Mouse (Mus musculus): ENCODE measurements around the gene Inpp4a. TPM values are rescaled to one million over a fixed set of nuclear protein-coding genes. Genes with fewer than 3 reads are reported as not detected.

The Inpp4a gene
- polyA plus RNA-seq, 1 experiment from 2014 or later: 17.8 TPM

GRCm38 (mm10) chr1:37314338-37314737 lies 14.7 kb downstream of the Inpp4a start:
- 26% methylated on average over 7 of the region's 7 CpGs for WGBS
- no peak overlapping the region for H3K9ac ChIP-seq (ENCODE audit: low read depth, low read length)
- H3K27ac ChIP-seq (ENCODE audit: low read depth, low read length): no peak overlapping the region
- H3K36me3 ChIP-seq (ENCODE audit: control insufficient read depth, insufficient read depth, low read length): no peaks in the 10 kb centered on the region
- H3K4me3 ChIP-seq (ENCODE audit: low read length): no peak overlapping the region
- ATAC-seq (ENCODE audit: low FRiP score, low TSS enrichment): no peak
- H3K4me2 ChIP-seq (replicated peaks; ENCODE audit: low read depth, low read length): no peak overlapping the region
- H3K27me3 ChIP-seq (ENCODE audit: control insufficient read depth, insufficient read depth, low read length): no peaks in the 10 kb centered on the region
- H3K4me1 ChIP-seq (ENCODE audit: control insufficient read depth, insufficient read depth, low read length): peaks cover 8% of the 10 kb centered on the region; the same call in 1 of the 2 replicates
- H3K9me3 ChIP-seq (ENCODE audit: control insufficient read depth, low read length): no peaks in the 10 kb centered on the region

DNA sequence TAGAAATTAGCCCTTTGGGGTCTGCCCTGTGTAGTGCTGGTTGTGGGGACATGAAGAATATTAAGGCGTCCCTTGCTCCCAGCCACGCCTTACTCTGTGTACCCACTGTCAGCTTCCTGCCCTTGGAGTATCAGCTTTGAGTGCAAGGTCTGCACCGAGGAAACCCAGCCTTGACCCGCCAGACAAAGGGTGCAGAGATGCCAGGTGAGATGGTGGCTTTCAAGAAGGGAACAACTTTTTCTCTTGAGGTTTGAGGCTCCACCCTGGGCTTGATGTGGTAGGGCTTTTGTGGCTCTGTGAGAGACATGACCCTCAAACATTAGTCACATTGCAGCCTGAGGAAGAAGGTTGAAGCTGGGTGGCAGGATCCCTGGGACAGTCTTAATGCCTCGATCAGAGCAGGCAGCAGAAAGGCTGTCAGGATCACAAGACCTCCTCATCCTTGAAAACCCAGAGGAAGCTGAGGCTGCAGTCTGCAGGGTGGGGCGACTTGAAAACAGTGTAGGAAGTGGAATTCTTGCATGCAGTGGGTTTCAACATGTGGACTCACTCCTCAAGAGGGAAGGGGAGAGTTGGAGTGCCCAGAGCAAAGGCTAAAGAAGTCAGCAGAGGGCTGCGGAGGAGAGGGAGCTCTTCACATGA lies 18.1 kb downstream of the Inpp4a start:
- Histone ChIP-seq H3K4me3 (ENCODE audit: low read length) (no peak overlapping the region), H3K4me2 (replicated peaks; ENCODE audit: low read depth, low read length) (no peak overlapping the region), H3K36me3 (ENCODE audit: control insufficient read depth, insufficient read depth, low read length) (no peaks in the 10 kb centered on the region), H3K9ac (ENCODE audit: low read depth, low read length) (no peak overlapping the region), H3K27ac (ENCODE audit: low read depth, low read length) (no peak overlapping the region), H3K4me1 (ENCODE audit: control insufficient read depth, insufficient read depth, low read length) (peaks cover 8% of the 10 kb centered on the region; the same call in 1 of the 2 replicates), H3K9me3 (ENCODE audit: control insufficient read depth, low read length) (no peaks in the 10 kb centered on the region), H3K27me3 (ENCODE audit: control insufficient read depth, insufficient read depth, low read length) (no peaks in the 10 kb centered on the region)
- 71% methylated on average over 7 of the region's 7 CpGs for WGBS
- no peak for ATAC-seq (ENCODE audit: low FRiP score, low TSS enrichment)

DNA sequence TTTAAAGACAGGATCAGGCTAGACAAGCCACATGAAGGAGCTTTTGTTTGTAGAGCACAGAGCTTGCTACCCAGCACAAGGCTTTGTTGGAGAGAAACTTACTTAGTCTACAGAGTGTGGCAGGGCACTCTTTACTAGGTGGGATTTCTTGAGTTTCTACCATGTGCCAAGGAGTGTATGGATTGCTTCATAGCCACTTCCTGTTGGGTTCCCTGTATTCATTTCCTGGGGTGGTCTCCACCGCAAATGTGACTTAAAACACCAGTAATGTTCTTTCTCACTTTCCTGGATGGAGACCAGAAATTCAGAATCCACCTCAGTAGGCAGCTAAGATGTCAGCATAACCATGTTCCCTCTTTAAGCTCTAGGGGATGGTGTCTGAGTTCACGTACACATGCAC lies 18.9 kb downstream of the Inpp4a start:
- Histone ChIP-seq H3K4me1 (ENCODE audit: control insufficient read depth, insufficient read depth, low read length) (peaks cover 8% of the 10 kb centered on the region; the same call in 1 of the 2 replicates), H3K27me3 (ENCODE audit: control insufficient read depth, insufficient read depth, low read length) (no peaks in the 10 kb centered on the region), H3K9ac (ENCODE audit: low read depth, low read length) (no peak overlapping the region), H3K36me3 (ENCODE audit: control insufficient read depth, insufficient read depth, low read length) (no peaks in the 10 kb centered on the region), H3K27ac (ENCODE audit: low read depth, low read length) (no peak overlapping the region), H3K9me3 (ENCODE audit: control insufficient read depth, low read length) (no peaks in the 10 kb centered on the region), H3K4me2 (replicated peaks; ENCODE audit: low read depth, low read length) (no peak overlapping the region), H3K4me3 (ENCODE audit: low read length) (no peak overlapping the region)
- WGBS: 84% methylated on average over 2 of the region's 2 CpGs
- ATAC-seq (ENCODE audit: low FRiP score, low TSS enrichment): no peak

GRCm38 (mm10) chr1:37322690-37323089 lies 23.0 kb downstream of the Inpp4a start:
- Histone ChIP-seq H3K27me3 (ENCODE audit: control insufficient read depth, insufficient read depth, low read length) (no peaks in the 10 kb centered on the region), H3K9me3 (ENCODE audit: control insufficient read depth, low read length) (no peaks in the 10 kb centered on the region), H3K4me2 (replicated peaks; ENCODE audit: low read depth, low read length) (no peak overlapping the region), H3K9ac (ENCODE audit: low read depth, low read length) (no peak overlapping the region), H3K27ac (ENCODE audit: low read depth, low read length) (no peak overlapping the region), H3K4me1 (ENCODE audit: control insufficient read depth, insufficient read depth, low read length) (peaks cover 10% of the 10 kb centered on the region; the same call in 1 of the 2 replicates), H3K36me3 (ENCODE audit: control insufficient read depth, insufficient read depth, low read length) (no peaks in the 10 kb centered on the region), H3K4me3 (ENCODE audit: low read length) (no peak overlapping the region)
- no peak for ATAC-seq (ENCODE audit: low FRiP score, low TSS enrichment)
- 81% methylated on average over 2 of the region's 2 CpGs for WGBS

DNA sequence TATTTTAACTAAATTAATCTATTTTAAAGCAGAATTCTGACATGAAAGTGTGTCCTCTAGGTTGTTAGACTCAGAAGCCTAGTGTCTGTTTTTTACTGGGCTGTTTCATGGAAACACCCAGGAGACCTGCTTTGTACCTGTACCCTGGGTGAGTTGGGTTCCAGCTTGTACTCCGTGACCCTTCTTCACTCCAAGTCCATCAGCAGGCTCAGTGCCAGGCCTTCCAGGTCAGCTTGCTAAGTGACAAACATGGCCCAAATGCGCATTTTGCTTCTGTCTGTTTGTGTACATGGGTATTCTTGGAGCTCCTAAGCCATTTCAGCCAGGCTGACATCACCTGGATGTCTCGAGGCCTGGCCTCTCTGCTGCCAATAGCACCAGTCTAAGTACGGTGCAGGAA lies 23.5 kb downstream of the Inpp4a start:
- Histone ChIP-seq H3K36me3 (ENCODE audit: control insufficient read depth, insufficient read depth, low read length) (no peaks in the 10 kb centered on the region), H3K9me3 (ENCODE audit: control insufficient read depth, low read length) (no peaks in the 10 kb centered on the region), H3K4me3 (ENCODE audit: low read length) (no peak overlapping the region), H3K27me3 (ENCODE audit: control insufficient read depth, insufficient read depth, low read length) (no peaks in the 10 kb centered on the region), H3K4me2 (replicated peaks; ENCODE audit: low read depth, low read length) (no peak overlapping the region), H3K9ac (ENCODE audit: low read depth, low read length) (no peak overlapping the region), H3K27ac (ENCODE audit: low read depth, low read length) (no peak overlapping the region), H3K4me1 (ENCODE audit: control insufficient read depth, insufficient read depth, low read length) (peaks cover 10% of the 10 kb centered on the region; the same call in 1 of the 2 replicates)
- WGBS: 94% methylated on average over 4 of the region's 4 CpGs
- no peak for ATAC-seq (ENCODE audit: low FRiP score, low TSS enrichment)

DNA sequence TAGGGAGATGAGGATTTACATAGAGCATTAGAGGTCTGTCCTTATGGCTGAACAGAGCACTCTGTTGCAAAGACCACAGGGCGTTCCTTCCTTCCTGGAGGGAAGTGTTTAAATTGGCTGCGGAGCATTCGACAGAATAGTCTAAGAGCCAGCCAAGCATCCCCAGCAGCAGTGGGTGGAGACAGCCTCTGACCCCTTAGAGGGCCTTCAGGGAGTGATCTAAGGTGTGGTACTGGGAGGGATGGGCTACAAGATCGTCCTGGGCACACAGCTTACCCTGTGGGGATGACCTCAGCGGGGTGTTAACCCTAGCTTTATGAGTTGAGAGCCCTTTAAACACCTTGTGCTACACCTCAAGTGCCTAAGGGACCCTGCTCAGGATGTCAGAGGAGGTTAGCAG lies 24.9 kb downstream of the Inpp4a start:
- no peaks in the 10 kb centered on the region for H3K27me3 ChIP-seq (ENCODE audit: control insufficient read depth, insufficient read depth, low read length)
- H3K27ac ChIP-seq (ENCODE audit: low read depth, low read length): no peak overlapping the region; the same call in 1 of the 2 replicates
- no peaks in the 10 kb centered on the region for H3K36me3 ChIP-seq (ENCODE audit: control insufficient read depth, insufficient read depth, low read length)
- no peak overlapping the region for H3K4me3 ChIP-seq (ENCODE audit: low read length)
- H3K9ac ChIP-seq (ENCODE audit: low read depth, low read length): no peak overlapping the region
- ATAC-seq (ENCODE audit: low FRiP score, low TSS enrichment): peak; percentile 85
- 6% methylated on average over 5 of the region's 5 CpGs for WGBS
- H3K9me3 ChIP-seq (ENCODE audit: control insufficient read depth, low read length): no peaks in the 10 kb centered on the region
- no peak overlapping the region for H3K4me2 ChIP-seq (replicated peaks; ENCODE audit: low read depth, low read length)
- H3K4me1 ChIP-seq (ENCODE audit: control insufficient read depth, insufficient read depth, low read length): peaks cover 10% of the 10 kb centered on the region; the same call in 1 of the 2 replicates

DNA sequence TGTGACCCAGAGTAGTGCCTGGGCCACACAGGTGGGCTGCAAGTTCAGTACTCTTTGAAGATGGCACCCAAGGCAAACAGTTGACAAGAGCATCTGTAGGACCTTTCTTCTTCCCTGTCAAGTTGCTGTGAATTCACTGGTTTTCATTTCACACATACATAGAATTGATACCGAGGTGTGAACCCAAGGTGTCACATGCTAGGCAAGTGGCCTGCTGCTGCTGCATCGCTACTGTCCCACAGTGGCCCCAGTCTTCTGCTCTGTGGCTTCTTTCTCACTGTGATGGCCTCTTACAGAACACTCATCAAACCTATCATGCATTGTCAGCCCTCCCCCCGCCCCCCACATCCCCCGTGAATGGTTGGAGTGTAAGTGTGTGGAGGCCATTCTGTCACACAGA lies 27.6 kb downstream of the Inpp4a start:
- Histone ChIP-seq H3K27me3 (ENCODE audit: control insufficient read depth, insufficient read depth, low read length) (no peaks in the 10 kb centered on the region), H3K36me3 (ENCODE audit: control insufficient read depth, insufficient read depth, low read length) (no peaks in the 10 kb centered on the region), H3K9me3 (ENCODE audit: control insufficient read depth, low read length) (no peaks in the 10 kb centered on the region), H3K4me3 (ENCODE audit: low read length) (no peak overlapping the region), H3K4me1 (ENCODE audit: control insufficient read depth, insufficient read depth, low read length) (peaks cover 15% of the 10 kb centered on the region; the same call in 1 of the 2 replicates), H3K9ac (ENCODE audit: low read depth, low read length) (no peak overlapping the region), H3K4me2 (replicated peaks; ENCODE audit: low read depth, low read length) (no peak overlapping the region), H3K27ac (ENCODE audit: low read depth, low read length) (no peak overlapping the region)
- 58% methylated on average over 4 of the region's 4 CpGs for WGBS
- no peak for ATAC-seq (ENCODE audit: low FRiP score, low TSS enrichment)

DNA sequence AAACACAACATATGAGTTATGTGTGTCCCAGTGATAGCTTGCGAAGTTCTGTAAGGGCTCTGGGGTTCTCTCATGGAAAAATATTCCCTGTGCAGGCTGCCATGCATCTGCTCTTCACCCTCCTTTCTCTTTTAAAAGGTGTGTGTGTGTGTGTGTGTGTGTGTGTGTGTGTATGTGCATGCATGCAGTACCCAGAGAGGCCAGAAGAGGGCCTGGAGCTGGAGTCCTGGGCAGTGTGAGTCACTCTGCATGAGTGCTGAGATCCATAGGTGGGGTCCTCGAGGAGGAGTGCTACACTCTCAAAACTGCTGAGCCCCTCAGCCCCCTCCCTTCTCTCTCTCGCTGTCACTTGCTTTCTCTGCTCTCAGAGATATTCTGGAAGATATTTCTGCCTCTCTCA lies 29.5 kb downstream of the Inpp4a start:
- no peak for ATAC-seq (ENCODE audit: low FRiP score, low TSS enrichment)
- Histone ChIP-seq H3K27me3 (ENCODE audit: control insufficient read depth, insufficient read depth, low read length) (no peaks in the 10 kb centered on the region), H3K27ac (ENCODE audit: low read depth, low read length) (no peak overlapping the region), H3K4me1 (ENCODE audit: control insufficient read depth, insufficient read depth, low read length) (peaks cover 15% of the 10 kb centered on the region; the same call in 1 of the 2 replicates), H3K36me3 (ENCODE audit: control insufficient read depth, insufficient read depth, low read length) (no peaks in the 10 kb centered on the region), H3K9me3 (ENCODE audit: control insufficient read depth, low read length) (no peaks in the 10 kb centered on the region), H3K4me2 (replicated peaks; ENCODE audit: low read depth, low read length) (no peak overlapping the region), H3K4me3 (ENCODE audit: low read length) (no peak overlapping the region), H3K9ac (ENCODE audit: low read depth, low read length) (no peak overlapping the region)
- WGBS: 93% methylated on average over 3 of the region's 3 CpGs

DNA sequence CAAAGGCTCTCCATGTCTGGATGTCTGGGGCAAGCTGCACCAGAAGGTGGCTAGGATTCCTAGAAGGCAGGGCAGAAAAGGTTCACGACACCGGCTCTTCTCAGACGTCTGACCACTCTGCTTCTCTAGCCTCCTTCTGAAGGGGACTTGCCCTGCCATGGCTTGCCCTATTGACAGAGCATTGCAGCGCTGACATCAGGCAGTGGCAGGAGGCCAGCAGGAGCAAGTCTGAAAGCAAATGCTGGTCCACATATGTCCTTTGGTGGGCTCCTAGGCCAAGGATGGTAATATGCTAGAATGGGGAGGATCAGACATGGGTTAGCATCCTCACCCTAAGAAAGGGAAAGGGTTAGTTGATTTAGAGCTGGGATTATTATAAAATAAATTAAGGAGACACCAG lies 30.2 kb downstream of the Inpp4a start:
- no peaks in the 10 kb centered on the region for H3K27me3 ChIP-seq (ENCODE audit: control insufficient read depth, insufficient read depth, low read length)
- H3K9ac ChIP-seq (ENCODE audit: low read depth, low read length): no peak overlapping the region
- H3K4me1 ChIP-seq (ENCODE audit: control insufficient read depth, insufficient read depth, low read length): peaks cover 8% of the 10 kb centered on the region; the same call in 1 of the 2 replicates
- H3K36me3 ChIP-seq (ENCODE audit: control insufficient read depth, insufficient read depth, low read length): no peaks in the 10 kb centered on the region
- no peaks in the 10 kb centered on the region for H3K9me3 ChIP-seq (ENCODE audit: control insufficient read depth, low read length)
- ATAC-seq (ENCODE audit: low FRiP score, low TSS enrichment): no peak
- WGBS: 93% methylated on average over 4 of the region's 4 CpGs
- H3K4me3 ChIP-seq (ENCODE audit: low read length): no peak overlapping the region
- H3K27ac ChIP-seq (ENCODE audit: low read depth, low read length): no peak overlapping the region
- no peak overlapping the region for H3K4me2 ChIP-seq (replicated peaks; ENCODE audit: low read depth, low read length)
